Mouse (Mus musculus) small intestine, adult 2 months (tissue): Measurements from ENCODE around the gene Rcn2.

Source experiments
- CTCF ChIP-seq: fragments of 200-500 bp; IDR thresholded peaks from 2 replicates; pipeline ENCODE4 v1.5.1; 2012; ENCODE audit warnings: low read depth, mild to moderate bottlenecking, control low read depth, inconsistent platforms, low read length, moderate library complexity, mixed read lengths; ENCODE audit not compliant: insufficient replicate concordance, insufficient read length; ENCODE audit errors: extremely low read depth
- POLR2A ChIP-seq: fragments of 200-500 bp; IDR thresholded peaks from 2 replicates; pipeline ENCODE4 v1.6.1; 2012; ENCODE audit warnings: low read depth, mild to moderate bottlenecking, control low read depth, inconsistent platforms, low read length, moderate library complexity

DNA sequence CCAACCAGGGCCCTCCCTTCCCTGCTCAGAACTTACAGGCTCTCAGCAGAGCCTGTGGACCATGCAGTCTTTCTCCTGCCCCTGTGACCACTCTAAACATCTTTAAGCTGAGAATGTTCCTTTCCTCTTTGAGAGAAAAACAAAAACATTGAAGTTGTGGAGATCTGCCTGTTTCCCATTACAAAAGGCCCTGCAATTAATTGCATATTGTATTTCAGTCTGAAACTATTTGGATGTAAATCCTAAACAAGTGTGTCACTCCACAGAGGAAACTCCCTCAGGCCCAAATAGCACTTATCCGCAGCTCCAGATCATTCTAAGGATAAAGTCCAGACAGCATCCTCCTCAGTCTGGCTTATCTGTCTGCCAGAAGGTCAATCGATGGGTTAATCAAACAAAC lies 31.2 kb downstream of the Rcn2 start:
- TF ChIP-seq POLR2A (no peak), CTCF (no peak)
